Mouse (Mus musculus): Measurements from ENCODE around the gene Rbm15.
"Not testable (repeated sequence)": the region's sequence is repeated elsewhere in the genome, so short reads cannot be mapped to it uniquely, and the experiment has no call there.

Rbm15 gene

DNA sequence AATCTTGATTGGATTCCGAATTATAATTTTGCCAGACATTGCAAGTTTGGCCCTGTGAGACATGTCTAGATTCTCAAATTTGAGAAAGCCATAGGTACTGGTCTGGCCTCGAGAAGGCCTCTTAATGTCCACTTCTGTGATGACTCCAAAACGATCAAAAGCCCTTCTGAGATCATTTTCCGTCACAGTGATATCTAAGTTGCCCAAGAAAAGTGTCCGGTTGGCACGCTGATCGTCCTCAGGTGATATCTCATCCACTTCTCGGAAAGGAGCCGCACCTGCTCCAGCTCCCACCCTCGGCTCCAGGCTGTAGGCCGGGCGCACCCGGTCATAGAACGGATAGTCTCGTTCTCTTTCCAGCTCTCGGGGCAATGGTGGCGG lies 1.7 kb downstream of the Rbm15 start:
- no peak for DNase-seq (ENCODE audit: low spot score in 2 of 2)

GRCm38 (mm10) chr3:107330503-107331424 lies 2.7 kb downstream of the Rbm15 start:
- no peak for DNase-seq (ENCODE audit: low spot score in 2 of 2)

DNA sequence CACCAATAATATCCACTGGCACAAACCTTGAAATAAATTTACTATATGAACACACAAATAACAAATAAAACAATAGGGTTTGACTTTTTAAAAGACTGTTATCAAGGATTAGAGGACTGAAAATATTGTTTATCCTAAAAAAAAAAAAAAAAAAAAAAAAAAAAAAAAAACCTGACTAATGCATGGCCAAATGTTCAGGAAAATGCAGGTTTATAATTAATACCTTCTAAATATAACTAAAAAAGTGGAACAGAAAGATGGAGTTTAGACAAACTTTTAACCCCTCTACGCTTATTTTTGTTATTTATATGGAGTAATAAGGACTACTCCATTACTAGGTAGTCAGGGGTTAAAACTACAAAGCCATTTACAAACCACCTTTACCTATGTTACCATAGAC lies 7.0 kb downstream of the Rbm15 start:
- no peak for DNase-seq (ENCODE audit: low spot score in 2 of 2)

DNA sequence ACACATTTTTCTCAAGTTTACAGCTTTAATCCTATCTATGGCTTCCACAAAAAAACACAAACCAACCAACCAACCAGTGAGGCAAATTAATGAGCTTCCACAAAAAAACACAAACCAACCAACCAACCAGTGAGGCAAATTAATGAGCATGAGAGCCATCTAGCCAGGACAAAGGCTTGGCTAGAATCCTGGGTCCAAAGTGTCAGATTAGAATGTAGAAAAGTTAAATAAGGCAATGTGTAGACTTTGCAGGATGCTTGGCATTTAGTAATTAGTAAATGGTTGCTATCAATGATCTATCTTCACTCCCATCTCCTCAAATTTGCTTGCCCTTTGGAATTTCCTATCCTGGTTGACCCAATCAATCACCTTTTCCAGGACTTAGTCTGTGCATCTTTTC lies 11.7 kb downstream of the Rbm15 start:
- no peak for DNase-seq (ENCODE audit: low spot score in 2 of 2)

DNA sequence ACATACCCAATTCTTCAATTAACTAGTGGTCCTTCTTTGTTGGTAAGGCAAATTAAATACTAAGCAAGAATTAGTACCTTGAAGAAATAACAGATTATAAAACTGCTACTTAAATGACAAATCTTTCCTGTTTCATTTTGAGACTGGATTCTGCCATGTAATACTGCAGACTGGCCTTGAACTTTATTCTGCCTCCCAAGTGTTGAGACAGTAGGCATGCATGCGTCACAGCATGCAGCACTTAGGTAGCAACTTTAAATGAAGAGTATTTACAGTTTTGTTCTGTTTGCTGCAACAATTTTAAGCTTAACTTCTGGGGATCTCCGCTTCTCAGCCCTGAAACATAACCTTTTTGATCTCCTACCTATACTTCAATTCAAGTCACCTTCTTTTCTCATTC lies 12.3 kb downstream of the Rbm15 start:
- DNase-seq (ENCODE audit: low spot score in 2 of 2), result no peak

- no peak for DNase-seq (ENCODE audit: low spot score in 2 of 2)
Measured at GRCm38 (mm10) chr3:107317338-107317737, 16.1 kb downstream of the Rbm15 start.

GRCm38 (mm10) chr3:107296917-107297316 lies 36.6 kb downstream of the Rbm15 start:
- not testable (repeated sequence) for DNase-seq (ENCODE audit: low spot score in 2 of 2)

DNA sequence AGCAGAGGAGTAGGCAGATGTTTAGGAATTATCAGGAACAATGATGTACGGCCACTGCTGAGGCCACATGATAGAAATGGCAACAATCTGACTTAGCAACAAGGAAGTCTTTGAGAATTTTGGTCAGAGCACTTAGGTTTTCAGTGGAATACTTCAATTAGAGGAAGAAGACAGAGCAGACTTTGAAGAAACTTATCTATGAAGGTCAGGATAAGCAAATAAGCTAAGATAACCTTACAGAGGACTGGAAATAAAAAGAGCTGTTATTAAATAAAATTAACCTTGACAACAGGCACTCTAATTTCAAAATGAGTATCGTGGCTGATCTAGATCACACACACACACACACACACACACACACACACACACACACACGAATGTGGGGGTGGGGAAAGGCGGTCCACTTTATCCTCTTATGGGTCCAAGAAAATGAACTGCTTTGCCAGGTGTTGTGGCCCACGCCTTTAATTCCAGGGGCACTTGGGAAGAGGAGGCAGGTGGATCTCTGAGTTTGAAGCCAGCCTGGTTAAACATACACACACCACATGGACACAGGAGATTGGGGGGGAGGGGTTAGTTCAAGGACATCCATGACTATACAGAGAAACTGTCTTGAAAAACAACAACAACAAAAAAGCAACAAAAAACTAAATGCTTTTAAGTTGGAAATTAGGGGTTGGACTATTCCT lies 37.7 kb downstream of the Rbm15 start:
- DNase-seq (ENCODE audit: low spot score in 2 of 2), result no peak

DNA sequence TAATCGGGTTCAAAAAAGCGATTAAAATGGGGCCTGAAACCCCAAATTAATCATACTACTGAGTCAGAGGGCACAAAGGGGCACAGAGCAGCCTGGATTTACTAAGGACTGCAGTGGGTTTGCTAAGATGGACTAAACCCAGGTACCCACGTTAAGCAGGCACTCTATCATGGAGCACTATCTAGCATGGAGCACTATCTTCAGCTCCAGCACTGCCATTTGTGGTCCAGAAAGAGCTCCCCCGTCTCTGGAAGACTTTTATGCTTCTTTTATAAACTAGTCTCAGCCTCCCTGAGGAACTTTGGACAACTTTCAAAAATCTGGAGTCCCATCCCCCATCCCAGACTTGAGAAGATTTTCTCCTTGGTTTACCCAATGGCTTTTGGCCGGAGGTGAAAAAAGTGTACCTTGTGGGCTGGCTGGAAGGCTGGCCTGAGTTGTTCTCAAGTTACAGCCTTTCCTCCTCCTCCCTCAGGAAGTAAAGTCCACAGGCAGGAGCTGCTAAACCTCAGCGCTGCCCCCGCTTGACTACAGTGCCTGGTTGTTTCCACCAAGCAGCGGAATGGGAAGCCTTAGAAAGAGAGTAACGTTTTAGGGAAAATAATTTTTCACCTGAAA lies 42.6 kb downstream of the Rbm15 start, which contains the start of gene Slc16a4:
TSS of gene Slc16a4 (plus strand) at position 467 of the 618 bp plus-strand sequence.
- peak; percentile 32 to 60 for DNase-seq (ENCODE audit: low spot score in 2 of 2)

DNA sequence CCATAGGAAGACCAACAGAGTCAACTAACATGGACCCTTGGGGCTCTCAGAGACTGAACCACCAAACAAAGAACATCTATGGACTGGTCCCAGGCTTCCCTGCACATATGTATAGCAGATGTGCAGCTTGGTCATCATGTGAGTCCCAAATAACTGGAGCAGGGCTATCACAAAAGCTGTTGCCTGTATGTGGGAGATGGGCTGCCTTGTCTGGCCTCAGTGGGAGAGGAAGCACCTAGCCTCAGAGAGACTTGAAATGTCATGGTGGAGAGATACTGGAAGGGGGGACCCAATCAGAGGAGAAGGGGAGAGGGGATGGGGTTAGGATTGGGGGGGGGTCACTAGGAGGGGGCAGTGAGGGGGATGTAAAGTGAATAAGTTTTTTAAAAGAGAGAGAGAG lies 46.1 kb downstream of the Rbm15 start:
- no peak for DNase-seq (ENCODE audit: low spot score in 2 of 2)

GRCm38 (mm10) chr3:107286123-107286522 lies 47.4 kb downstream of the Rbm15 start:
- no peak for DNase-seq (ENCODE audit: low spot score in 2 of 2)

- peak; percentile 83 to 91 for DNase-seq (ENCODE audit: low spot score in 2 of 2)
Measured at GRCm38 (mm10) chr3:107278479-107279269, 54.8 kb downstream of the Rbm15 start, which contains the start of gene Lamtor5. Gene Lamtor5, plus strand, starts transcription at chr3:107278858.

DNA sequence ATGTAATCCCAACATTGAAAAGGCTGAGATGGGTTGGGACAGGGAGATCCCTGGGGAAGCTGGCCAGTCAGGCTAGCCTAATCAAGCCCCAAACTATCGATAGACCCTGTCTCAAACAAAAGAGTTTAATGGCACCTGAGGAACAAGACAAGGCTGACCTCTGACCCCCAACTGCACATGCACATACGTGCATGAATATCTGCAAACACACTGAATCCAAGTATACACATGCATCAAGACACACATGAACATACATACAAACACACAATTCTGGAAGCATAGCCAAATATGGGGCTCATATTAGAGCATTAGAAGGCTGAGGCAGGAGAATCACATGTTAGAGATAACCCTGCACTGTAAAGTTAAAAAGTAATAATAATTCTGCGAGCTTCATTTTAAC lies 56.8 kb downstream of the Rbm15 start:
- DNase-seq (ENCODE audit: low spot score in 2 of 2), result no peak

- DNase-seq (ENCODE audit: low spot score in 2 of 2), result no peak
Measured at GRCm38 (mm10) chr3:107275996-107276395, 57.5 kb downstream of the Rbm15 start.

Data from urinary bladder, postnatal 4 days (tissue).